In genomic region chr5:101702636-101703035, GRCm38 (mm10) we compare ENCODE assay signal across 14 mouse cellular contexts. TPM values are rescaled to one million over a fixed set of nuclear protein-coding genes. Genes with fewer than 3 reads are reported as not detected.
"Had no signal": no experiment of that assay in that cellular context is flagged by ENCODE, and none has a peak within 500 bp of the region (broad histone marks: within the 10 kb centered on the region; RNA-seq: fewer than 3 reads in every experiment).

No protein-coding gene starts in this region.

- H3K9me3 ChIP-seq: midbrain, embryonic 10.5 days; midbrain, embryonic 12.5 days; neural tube, embryonic 12.5 days; stomach, embryonic 15.5 days had no signal

- H3K36me3 ChIP-seq: midbrain, embryonic 10.5 days; midbrain, embryonic 12.5 days; neural tube, embryonic 12.5 days; stomach, embryonic 15.5 days had no signal

- H3K4me2 ChIP-seq: lung, embryonic 14.5 days; midbrain, embryonic 12.5 days; neural tube, embryonic 12.5 days; stomach, embryonic 15.5 days had no signal

- DNase-seq: lung, adult 18-20 months; lung, postnatal 10 days; lung, postnatal 4 days; thymus, adult 2 months; thymus, postnatal 25 days; thymus, postnatal 4 days had no signal

- H3K4me1 ChIP-seq: midbrain, embryonic 10.5 days; midbrain, embryonic 12.5 days; neural tube, embryonic 12.5 days; stomach, embryonic 15.5 days had no signal

- H3K4me3 ChIP-seq: midbrain, embryonic 10.5 days; midbrain, embryonic 12.5 days; neural tube, embryonic 12.5 days; stomach, embryonic 15.5 days had no signal

- H3K27me3 ChIP-seq: midbrain, embryonic 12.5 days; neural tube, embryonic 12.5 days had no signal

- H3K9ac ChIP-seq: lung, embryonic 14.5 days; midbrain, embryonic 12.5 days; neural tube, embryonic 12.5 days; stomach, embryonic 15.5 days had no signal

- H3K27ac ChIP-seq: midbrain, embryonic 10.5 days; midbrain, embryonic 12.5 days; neural tube, embryonic 12.5 days; stomach, embryonic 15.5 days; stomach, postnatal 0 days had no signal

RNA-seq across cellular contexts. Expression of gene Nkx6-1, which starts 37.8 kb away (rescaled TPM):
- polyA plus RNA-seq: liver, embryonic 16.5 days; spleen, adult 2 months; thymus, adult 2 months had no signal
